ENCODE assay signal across 18 mouse cellular contexts in the genomic region with DNA sequence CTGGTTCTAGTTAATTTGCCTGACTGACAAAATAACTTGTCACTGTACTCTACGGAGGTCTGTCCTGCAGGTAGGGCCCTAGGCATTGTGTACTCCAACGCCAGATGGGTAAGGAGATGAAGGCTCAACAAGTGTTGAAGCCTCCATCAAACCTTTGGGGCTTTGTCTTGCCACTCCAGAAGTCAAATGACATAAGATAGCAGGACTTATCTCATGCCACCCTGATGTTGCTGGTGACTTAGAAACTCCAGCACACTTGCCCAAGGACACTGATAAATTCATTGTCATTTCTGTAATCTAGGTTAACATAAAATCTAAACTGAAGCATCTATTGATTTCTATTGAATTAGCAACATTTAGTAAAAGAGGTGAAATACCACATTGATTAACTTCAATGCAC.
A peak's percentile ranks its signal among the peaks of the same experiment; 100 is the strongest.
DNase-seq lines count a peak whose midpoint lies in the region; TF ChIP-seq lines count a peak whose summit lies in the region.
"Had no signal": no experiment of that assay in that cellular context is flagged by ENCODE, and none has a peak within 500 bp of the region (broad histone marks: within the 10 kb centered on the region; RNA-seq: fewer than 3 reads in every experiment).

No protein-coding gene starts in this region.

- H3K9me3 ChIP-seq in MEL (replicated peaks; ENCODE audit: insufficient read depth, low read length), result no peaks in the 10 kb centered on the region

- H3K4me1 ChIP-seq in heart, adult 2 months (ENCODE audit: control insufficient read depth, insufficient read depth, low read length), result no peaks in the 10 kb centered on the region
- H3K4me1 ChIP-seq in MEL (ENCODE audit: control insufficient read depth in 1 of 2, insufficient read depth in 2 of 2, low read length in 2 of 2), result peaks cover 0 to 4% of the 10 kb centered on the region in 2 experiments; a peak in 2 of 4 replicates

- TF ChIP-seq CTCF in heart, adult 2 months (IDR thresholded peaks at IDR 0.05), result no peak
- TF ChIP-seq CTCF in MEL (IDR thresholded peaks at IDR 0.05 in 2 of 3, conservative IDR thresholded peaks at IDR 0.05 in 1 of 3; ENCODE audit: control insufficient read depth in 1 of 3, insufficient read depth in 1 of 3, low read depth in 2 of 3, low read length in 3 of 3, poor library complexity in 1 of 3, severe bottlenecking in 1 of 3), result no peak

- H3K27ac ChIP-seq in heart, adult 2 months, result no peak overlapping the region
- H3K27ac ChIP-seq in MEL (ENCODE audit: control insufficient read depth, low read depth, low read length), result no peak overlapping the region

- H3K36me3 ChIP-seq in heart, adult 2 months (ENCODE audit: control insufficient read depth, insufficient read depth, low read length), result no peaks in the 10 kb centered on the region
- H3K36me3 ChIP-seq in MEL (ENCODE audit: control insufficient read depth in 1 of 2, insufficient read depth in 2 of 2, low read length in 2 of 2), result peaks cover 0 to 5% of the 10 kb centered on the region in 2 experiments; a peak in 2 of 4 replicates
- H3K36me3 ChIP-seq: G1E had no signal

- TF ChIP-seq EP300 in heart, adult 2 months (IDR thresholded peaks at IDR 0.05; ENCODE audit: insufficient read depth, low read depth, low read length), result no peak
- peak; percentile 59 to 64 for TF ChIP-seq EP300 in MEL (IDR thresholded peaks at IDR 0.05; ENCODE audit: low read depth in 1 of 2, low read length in 2 of 2)

- no peaks in the 10 kb centered on the region for H3K79me2 ChIP-seq in heart, adult 2 months (replicated peaks; ENCODE audit: control insufficient read depth, insufficient read depth, low read length)
- no peaks in the 10 kb centered on the region for H3K79me2 ChIP-seq in MEL (ENCODE audit: control insufficient read depth, insufficient read depth, low read length, poor library complexity)

- WGBS in heart, adult 2 months, result 62% methylated on average over 2 of the region's 2 CpGs

- TF ChIP-seq POLR2A in heart, adult 2 months (IDR thresholded peaks at IDR 0.05; ENCODE audit: insufficient read depth, low read depth, low read length), result no peak
- TF ChIP-seq POLR2A in MEL (IDR thresholded peaks at IDR 0.05; ENCODE audit: control insufficient read depth in 1 of 2, insufficient read depth in 1 of 2, low read depth in 1 of 2, low read length in 2 of 2, poor library complexity in 1 of 2), result no peak

- H3K9ac ChIP-seq in heart, adult 2 months (ENCODE audit: low read depth, low read length), result no peak overlapping the region
- no peak overlapping the region for H3K9ac ChIP-seq in MEL (ENCODE audit: control insufficient read depth, low read depth, low read length, poor library complexity, severe bottlenecking)

- intact Hi-C loops in heart, adult 2 months (cut with DNase I), result no loop called here

- H3K27me3 ChIP-seq in heart, adult 2 months (ENCODE audit: control insufficient read depth, insufficient read depth, low read length), result no peaks in the 10 kb centered on the region
- no peaks in the 10 kb centered on the region for H3K27me3 ChIP-seq in MEL (ENCODE audit: control insufficient read depth in 1 of 2, insufficient read depth in 2 of 2, low read length in 2 of 2)
- H3K27me3 ChIP-seq: CH12.LX, Patski had no signal

- no peak for TF ChIP-seq RAD21 in MEL (IDR thresholded peaks at IDR 0.05; ENCODE audit: low read depth, low read length)

- H3K4me3 ChIP-seq in heart, adult 2 months, result no peak overlapping the region
- H3K4me3 ChIP-seq in MEL (ENCODE audit: control insufficient read depth in 1 of 2, insufficient read depth in 1 of 2, low read depth in 2 of 2, low read length in 2 of 2), result no peak overlapping the region

- DNase-seq in heart, adult 11 months, result peak; percentile 60
- no peak for DNase-seq in heart, adult 2 months
- DNase-seq in MEL (ENCODE audit: low read depth, low spot score), result peak; percentile 8
- DNase-seq in cerebellum, adult 8-10 months, result no peak
- DNase-seq: adrenal gland, adult 2 months; adrenal gland, adult 8-10 months; adrenal gland, postnatal 10 days; adrenal gland, postnatal 14 days; adrenal gland, postnatal 25 days; adrenal gland, postnatal 36 days; B cell, adult 2 months; cerebellum, adult 11 months; cerebellum, adult 11-12 months; cerebellum, adult 18-20 months; cerebellum, adult 2 months had no signal

TF ChIP-seq in MEL, 35 proteins besides CTCF, POLR2A, EP300 and RAD21:
- TF ChIP-seq MYB (IDR thresholded peaks at IDR 0.05; ENCODE audit: low read depth, low read length), result no peak
- TF ChIP-seq GATA1 (IDR thresholded peaks at IDR 0.05; ENCODE audit: low read depth, low read length), result peak; percentile 48; the same call in 1 of the 2 replicates
- no peak for TF ChIP-seq ETS1 (IDR thresholded peaks at IDR 0.05; ENCODE audit: low read depth, low read length)
- TF ChIP-seq TCF12 (IDR thresholded peaks at IDR 0.05; ENCODE audit: low read depth, low read length), result peak; percentile 82
- TF ChIP-seq ZNF384 (IDR thresholded peaks at IDR 0.05; ENCODE audit: low read depth, low read length), result no peak
- no peak for TF ChIP-seq SIN3A (IDR thresholded peaks at IDR 0.05; ENCODE audit: low read length)
- TF ChIP-seq HCFC1 (IDR thresholded peaks at IDR 0.05; ENCODE audit: low read depth, low read length), result no peak

Comparison
In these comparisons a context has a peak if more than half of its experiments do, and no peak if none do; other contexts are left out.
1. DNase-seq: peak in heart, adult 11 months (single experiment) and MEL (single experiment); none in heart, adult 2 months (0 of 2) and cerebellum, adult 8-10 months (single experiment).